Mouse (Mus musculus): ENCODE data around the gene Camk1d. TPM values are rescaled to one million over a fixed set of nuclear protein-coding genes. Genes with fewer than 3 reads are reported as not detected.

Gene Camk1d
- polyA plus RNA-seq (2014; fragmentation: Nextera tagmentation; extraction: Ambion mirVana): 3.4 and 5.6 TPM in 2 replicates

- H3K4me3 ChIP-seq (ENCODE audit: control insufficient read depth in 1 of 2, insufficient read depth in 1 of 2, low read depth in 1 of 2, low read length in 2 of 2): peak within 1 kb of the TSS; percentile 79 to 81
- peak within 1 kb of the TSS; percentile 99 for H3K4me2 ChIP-seq (ENCODE audit: low read length)
- WGBS: under 1% methylated on average over 68 of the region's 80 CpGs
- H3K36me3 ChIP-seq (ENCODE audit: control insufficient read depth, insufficient read depth, low read length): no peaks in the 10 kb centered on the region
- peak within 1 kb of the TSS; percentile 72 for H3K9ac ChIP-seq (ENCODE audit: low read length)
- peaks cover 6% of the 10 kb centered on the region for H3K9me3 ChIP-seq (ENCODE audit: control insufficient read depth, low read length)
- ATAC-seq (ENCODE audit: insufficient number of reproducible peaks, insufficient read depth, low FRiP score, low read depth): peak; percentile 66
- H3K27me3 ChIP-seq (ENCODE audit: control insufficient read depth, insufficient read depth, low read length): peaks cover 23% of the 10 kb centered on the region
- no peak within 1 kb of the TSS; a peak in 1 of 4 replicates for H3K27ac ChIP-seq (replicated peaks in 1 of 2; ENCODE audit: control insufficient read depth in 1 of 2, insufficient read depth in 1 of 2, low read depth in 2 of 2, low read length in 2 of 2)
- peaks cover 6 to 8% of the 10 kb centered on the region in 2 experiments; a peak in 3 of 4 replicates for H3K4me1 ChIP-seq (ENCODE audit: control insufficient read depth in 2 of 2, insufficient read depth in 2 of 2, low read length in 2 of 2)
Observed at GRCm38 (mm10) chr2:5714211-5715053, at the start of gene Camk1d. Gene Camk1d (minus strand): TSS chr2:5714515.

- Histone ChIP-seq H3K27ac (replicated peaks in 1 of 2; ENCODE audit: control insufficient read depth in 1 of 2, insufficient read depth in 1 of 2, low read depth in 2 of 2, low read length in 2 of 2) (no peak overlapping the region), H3K4me2 (ENCODE audit: low read length) (no peak overlapping the region), H3K36me3 (ENCODE audit: control insufficient read depth, insufficient read depth, low read length) (no peaks in the 10 kb centered on the region), H3K27me3 (ENCODE audit: control insufficient read depth, insufficient read depth, low read length) (no peaks in the 10 kb centered on the region), H3K4me1 (ENCODE audit: control insufficient read depth in 2 of 2, insufficient read depth in 2 of 2, low read length in 2 of 2) (no peaks in the 10 kb centered on the region), H3K4me3 (ENCODE audit: control insufficient read depth in 1 of 2, insufficient read depth in 1 of 2, low read depth in 1 of 2, low read length in 2 of 2) (no peak overlapping the region), H3K9ac (ENCODE audit: low read length) (no peak overlapping the region), H3K9me3 (ENCODE audit: control insufficient read depth, low read length) (no peaks in the 10 kb centered on the region)
- WGBS: 92% methylated on average over 3 of the region's 3 CpGs
- ATAC-seq (ENCODE audit: insufficient number of reproducible peaks, insufficient read depth, low FRiP score, low read depth): no peak
Observed at GRCm38 (mm10) chr2:5762031-5762430, 47.7 kb upstream of the Camk1d start.

GRCm38 (mm10) chr2:5760479-5761008 is 46.2 kb upstream of the Camk1d start:
- Histone ChIP-seq H3K36me3 (ENCODE audit: control insufficient read depth, insufficient read depth, low read length) (no peaks in the 10 kb centered on the region), H3K4me2 (ENCODE audit: low read length) (no peak overlapping the region), H3K4me3 (ENCODE audit: control insufficient read depth in 1 of 2, insufficient read depth in 1 of 2, low read depth in 1 of 2, low read length in 2 of 2) (no peak overlapping the region), H3K9ac (ENCODE audit: low read length) (no peak overlapping the region), H3K27ac (replicated peaks in 1 of 2; ENCODE audit: control insufficient read depth in 1 of 2, insufficient read depth in 1 of 2, low read depth in 2 of 2, low read length in 2 of 2) (no peak overlapping the region), H3K9me3 (ENCODE audit: control insufficient read depth, low read length) (no peaks in the 10 kb centered on the region), H3K4me1 (ENCODE audit: control insufficient read depth in 2 of 2, insufficient read depth in 2 of 2, low read length in 2 of 2) (no peaks in the 10 kb centered on the region), H3K27me3 (ENCODE audit: control insufficient read depth, insufficient read depth, low read length) (no peaks in the 10 kb centered on the region)
- no peak for ATAC-seq (ENCODE audit: insufficient number of reproducible peaks, insufficient read depth, low FRiP score, low read depth)
- WGBS: 93% methylated on average over 8 of the region's 8 CpGs

DNA sequence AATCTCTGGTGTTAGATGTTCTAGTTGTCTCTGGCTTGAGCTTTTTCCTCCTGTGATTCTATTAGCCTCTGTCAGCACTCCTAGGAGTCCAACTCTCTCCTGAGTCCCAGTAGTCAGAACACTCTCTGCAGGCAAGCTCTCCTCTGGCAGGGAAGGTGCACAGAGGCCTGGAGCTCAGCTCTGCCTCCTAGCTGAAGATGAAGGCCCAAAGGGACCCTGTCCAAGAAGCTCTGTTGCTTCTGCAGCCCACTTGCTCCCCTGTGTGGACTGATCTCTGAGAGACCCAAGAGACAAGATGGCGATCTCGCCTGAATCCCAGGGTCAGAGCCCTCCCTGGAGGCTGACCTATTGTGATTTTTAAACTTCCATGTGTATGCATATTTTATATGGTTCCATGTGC is 44.3 kb upstream of the Camk1d start:
- Histone ChIP-seq H3K27ac (replicated peaks in 1 of 2; ENCODE audit: control insufficient read depth in 1 of 2, insufficient read depth in 1 of 2, low read depth in 2 of 2, low read length in 2 of 2) (no peak overlapping the region), H3K4me2 (ENCODE audit: low read length) (no peak overlapping the region), H3K9ac (ENCODE audit: low read length) (no peak overlapping the region), H3K4me1 (ENCODE audit: control insufficient read depth in 2 of 2, insufficient read depth in 2 of 2, low read length in 2 of 2) (no peaks in the 10 kb centered on the region), H3K36me3 (ENCODE audit: control insufficient read depth, insufficient read depth, low read length) (no peaks in the 10 kb centered on the region), H3K27me3 (ENCODE audit: control insufficient read depth, insufficient read depth, low read length) (no peaks in the 10 kb centered on the region), H3K9me3 (ENCODE audit: control insufficient read depth, low read length) (no peaks in the 10 kb centered on the region), H3K4me3 (ENCODE audit: control insufficient read depth in 1 of 2, insufficient read depth in 1 of 2, low read depth in 1 of 2, low read length in 2 of 2) (no peak overlapping the region)
- no peak for ATAC-seq (ENCODE audit: insufficient number of reproducible peaks, insufficient read depth, low FRiP score, low read depth)
- 72% methylated on average over 2 of the region's 2 CpGs for WGBS

- H3K9me3 ChIP-seq (ENCODE audit: control insufficient read depth, low read length): no peaks in the 10 kb centered on the region
- WGBS: 76% methylated on average over 3 of the region's 3 CpGs
Observed at GRCm38 (mm10) chr2:5750872-5751271, 36.6 kb upstream of the Camk1d start.

DNA sequence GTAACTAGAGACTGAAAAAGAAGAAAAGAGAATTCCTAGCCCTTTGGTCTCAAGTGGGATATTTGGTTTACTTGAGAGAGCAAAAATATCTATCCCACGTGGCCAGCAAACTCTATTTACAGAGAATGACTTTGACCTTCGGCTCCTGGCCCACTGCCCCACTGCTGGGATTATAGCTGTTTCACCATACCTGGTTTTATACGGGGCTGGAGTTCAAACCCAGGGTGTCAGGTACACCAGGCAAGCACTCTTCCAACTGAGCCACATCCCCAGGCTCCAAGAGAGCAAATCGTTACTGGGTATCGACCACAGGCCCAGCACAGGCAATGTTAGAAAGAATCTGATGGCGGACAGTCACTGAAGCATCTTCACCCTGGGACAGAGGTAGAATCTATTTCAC is 34.9 kb upstream of the Camk1d start:
- 82% methylated on average over 6 of the region's 6 CpGs for WGBS
- no peak for ATAC-seq (ENCODE audit: insufficient number of reproducible peaks, insufficient read depth, low FRiP score, low read depth)

More at GRCm38 (mm10) chr2:5750872-5751271, 36.6 kb upstream of the Camk1d start:
- no peak for ATAC-seq (ENCODE audit: insufficient number of reproducible peaks, insufficient read depth, low FRiP score, low read depth)
- Histone ChIP-seq H3K36me3 (ENCODE audit: control insufficient read depth, insufficient read depth, low read length) (no peaks in the 10 kb centered on the region), H3K27me3 (ENCODE audit: control insufficient read depth, insufficient read depth, low read length) (no peaks in the 10 kb centered on the region), H3K27ac (replicated peaks in 1 of 2; ENCODE audit: control insufficient read depth in 1 of 2, insufficient read depth in 1 of 2, low read depth in 2 of 2, low read length in 2 of 2) (no peak overlapping the region), H3K4me1 (ENCODE audit: control insufficient read depth in 2 of 2, insufficient read depth in 2 of 2, low read length in 2 of 2) (no peaks in the 10 kb centered on the region), H3K9ac (ENCODE audit: low read length) (no peak overlapping the region), H3K4me3 (ENCODE audit: control insufficient read depth in 1 of 2, insufficient read depth in 1 of 2, low read depth in 1 of 2, low read length in 2 of 2) (no peak overlapping the region), H3K4me2 (ENCODE audit: low read length) (no peak overlapping the region)

GRCm38 (mm10) chr2:5747545-5748043 is 33.3 kb upstream of the Camk1d start:
- 78% methylated on average over 5 of the region's 5 CpGs for WGBS
- H3K4me3 ChIP-seq (ENCODE audit: control insufficient read depth in 1 of 2, insufficient read depth in 1 of 2, low read depth in 1 of 2, low read length in 2 of 2): no peak overlapping the region
- no peak for ATAC-seq (ENCODE audit: insufficient number of reproducible peaks, insufficient read depth, low FRiP score, low read depth)

More for the DNA sequence above, 34.9 kb upstream of the Camk1d start:
- H3K9me3 ChIP-seq (ENCODE audit: control insufficient read depth, low read length): no peaks in the 10 kb centered on the region
- no peak overlapping the region for H3K9ac ChIP-seq (ENCODE audit: low read length)
- H3K27me3 ChIP-seq (ENCODE audit: control insufficient read depth, insufficient read depth, low read length): no peaks in the 10 kb centered on the region
- H3K4me1 ChIP-seq (ENCODE audit: control insufficient read depth in 2 of 2, insufficient read depth in 2 of 2, low read length in 2 of 2): no peaks in the 10 kb centered on the region
- H3K4me3 ChIP-seq (ENCODE audit: control insufficient read depth in 1 of 2, insufficient read depth in 1 of 2, low read depth in 1 of 2, low read length in 2 of 2): no peak overlapping the region
- no peak overlapping the region for H3K4me2 ChIP-seq (ENCODE audit: low read length)
- H3K27ac ChIP-seq (replicated peaks in 1 of 2; ENCODE audit: control insufficient read depth in 1 of 2, insufficient read depth in 1 of 2, low read depth in 2 of 2, low read length in 2 of 2): no peak overlapping the region
- no peaks in the 10 kb centered on the region for H3K36me3 ChIP-seq (ENCODE audit: control insufficient read depth, insufficient read depth, low read length)

More at GRCm38 (mm10) chr2:5747545-5748043, 33.3 kb upstream of the Camk1d start:
- Histone ChIP-seq H3K4me2 (ENCODE audit: low read length) (no peak overlapping the region), H3K9me3 (ENCODE audit: control insufficient read depth, low read length) (0 out of 2 replicates have a peak, but pooled peaks cover 3% of the 10 kb centered on the region), H3K27ac (replicated peaks in 1 of 2; ENCODE audit: control insufficient read depth in 1 of 2, insufficient read depth in 1 of 2, low read depth in 2 of 2, low read length in 2 of 2) (no peak overlapping the region), H3K9ac (ENCODE audit: low read length) (no peak overlapping the region), H3K4me1 (ENCODE audit: control insufficient read depth in 2 of 2, insufficient read depth in 2 of 2, low read length in 2 of 2) (no peaks in the 10 kb centered on the region), H3K36me3 (ENCODE audit: control insufficient read depth, insufficient read depth, low read length) (no peaks in the 10 kb centered on the region), H3K27me3 (ENCODE audit: control insufficient read depth, insufficient read depth, low read length) (no peaks in the 10 kb centered on the region)

All from heart, embryonic 14.5 days (tissue).